Mouse (Mus musculus) left cerebral cortex, adult 18-20 months (tissue): Measurements from ENCODE around the gene Slc37a1. TPM values are rescaled to one million over a fixed set of nuclear protein-coding genes. Genes with fewer than 3 reads are reported as not detected.
"Not testable (repeated sequence)": the region's sequence is repeated elsewhere in the genome, so short reads cannot be mapped to it uniquely, and the experiment has no call there.

ENCODE experiments used
- DNase-seq, 2 experiments: peaks; one replicate each; pipeline ENCODE4 v3.0.0; 2021 to 2022; ENCODE audit warnings: low spot score in 2 of 2, mixed read lengths in 1 of 2
- total RNA-seq, 2 experiments: library from RNA; stranded (reverse); gene quantifications; 2 replicates each; pipeline ENCODE4 v1.2.3; 2021

Gene Slc37a1
- total RNA-seq, 2 experiments from 2014 or later, result 10.2 to 10.7 TPM

- no peak for DNase-seq
Observed at GRCm38 (mm10) chr17:31267603-31268002, 19.0 kb upstream of the Slc37a1 start.

- no peak for DNase-seq
Observed at GRCm38 (mm10) chr17:31268016-31268415, 18.6 kb upstream of the Slc37a1 start.

GRCm38 (mm10) chr17:31269761-31270160, 16.8 kb upstream of the Slc37a1 start:
- DNase-seq, result no peak

- peak in 1 of 2 experiments; percentile 1 for DNase-seq
Observed at GRCm38 (mm10) chr17:31270246-31270645, 16.3 kb upstream of the Slc37a1 start.

- not testable (repeated sequence) for DNase-seq
Observed at GRCm38 (mm10) chr17:31270736-31271135, 15.9 kb upstream of the Slc37a1 start.

- DNase-seq, result no peak
Observed at GRCm38 (mm10) chr17:31271136-31271851, 15.3 kb upstream of the Slc37a1 start.

- DNase-seq, result no peak
Observed at GRCm38 (mm10) chr17:31272416-31273165, 14.0 kb upstream of the Slc37a1 start.

GRCm38 (mm10) chr17:31273631-31274030, 13.0 kb upstream of the Slc37a1 start:
- DNase-seq, result no peak

- DNase-seq, result no peak
Observed at GRCm38 (mm10) chr17:31275181-31275580, 11.4 kb upstream of the Slc37a1 start.

- no peak for DNase-seq
Observed at GRCm38 (mm10) chr17:31276207-31276921, 10.2 kb upstream of the Slc37a1 start.

GRCm38 (mm10) chr17:31276922-31277918, 9.4 kb upstream of the Slc37a1 start, which contains the start of gene Rsph1:
Gene Rsph1 (minus strand): TSS chr17:31277383.
- peak; percentile 100 for DNase-seq

- DNase-seq, result no peak
Observed at GRCm38 (mm10) chr17:31277931-31278330, 8.7 kb upstream of the Slc37a1 start.

- DNase-seq, result no peak
Observed at GRCm38 (mm10) chr17:31279541-31279940, 7.1 kb upstream of the Slc37a1 start.

- no peak for DNase-seq
Observed at GRCm38 (mm10) chr17:31280269-31280668, 6.3 kb upstream of the Slc37a1 start.

- no peak for DNase-seq
Observed at GRCm38 (mm10) chr17:31281830-31282686, 4.5 kb upstream of the Slc37a1 start.

- no peak for DNase-seq
Observed at GRCm38 (mm10) chr17:31282687-31283053, 3.9 kb upstream of the Slc37a1 start.

GRCm38 (mm10) chr17:31285867-31286266, 725 bp upstream of the Slc37a1 start:
- no peak for DNase-seq

- no peak for DNase-seq
Observed at GRCm38 (mm10) chr17:31287216-31287615, 624 bp downstream of the Slc37a1 start.

GRCm38 (mm10) chr17:31288999-31289726, 2.6 kb downstream of the Slc37a1 start:
- DNase-seq, result no peak
